Mouse (Mus musculus): ENCODE measurements around the gene Uqcrfs1.

Uqcrfs1 gene

GRCm38 (mm10) chr13:30544856-30545604 is at the start of gene Uqcrfs1:
Uqcrfs1 (minus strand) TSS chr13:30545362.
- peak; percentile 97 for DNase-seq (ENCODE audit: low spot score)

GRCm38 (mm10) chr13:30585786-30586185 is 40.6 kb upstream of the Uqcrfs1 start:
- no peak for DNase-seq (ENCODE audit: low spot score)

GRCm38 (mm10) chr13:30582541-30582940 is 37.4 kb upstream of the Uqcrfs1 start:
- no peak for DNase-seq (ENCODE audit: low spot score)

GRCm38 (mm10) chr13:30578806-30579205 is 33.6 kb upstream of the Uqcrfs1 start:
- DNase-seq (ENCODE audit: low spot score) = no peak

GRCm38 (mm10) chr13:30576819-30577218 is 31.7 kb upstream of the Uqcrfs1 start:
- DNase-seq (ENCODE audit: low spot score) = no peak

GRCm38 (mm10) chr13:30572971-30573370 is 27.8 kb upstream of the Uqcrfs1 start:
- DNase-seq (ENCODE audit: low spot score) = no peak

- no peak for DNase-seq (ENCODE audit: low spot score)
Observed at GRCm38 (mm10) chr13:30570182-30570581, 25.0 kb upstream of the Uqcrfs1 start.

GRCm38 (mm10) chr13:30567571-30567970 is 22.4 kb upstream of the Uqcrfs1 start:
- DNase-seq (ENCODE audit: low spot score) = no peak

- DNase-seq (ENCODE audit: low spot score) = peak; percentile 58
Observed at GRCm38 (mm10) chr13:30566767-30567166, 21.6 kb upstream of the Uqcrfs1 start.

GRCm38 (mm10) chr13:30560603-30561002 is 15.4 kb upstream of the Uqcrfs1 start:
- no peak for DNase-seq (ENCODE audit: low spot score)

- DNase-seq (ENCODE audit: low spot score) = no peak
Observed at GRCm38 (mm10) chr13:30560052-30560451, 14.9 kb upstream of the Uqcrfs1 start.

- DNase-seq (ENCODE audit: low spot score) = no peak
Observed at GRCm38 (mm10) chr13:30557751-30558150, 12.6 kb upstream of the Uqcrfs1 start.

GRCm38 (mm10) chr13:30553051-30553587 is 8.0 kb upstream of the Uqcrfs1 start:
- DNase-seq (ENCODE audit: low spot score) = no peak

GRCm38 (mm10) chr13:30549339-30549738 is 4.2 kb upstream of the Uqcrfs1 start:
- DNase-seq (ENCODE audit: low spot score) = no peak

- peak; percentile 92 for DNase-seq (ENCODE audit: low spot score)
Observed at GRCm38 (mm10) chr13:30548835-30549234, 3.7 kb upstream of the Uqcrfs1 start.

GRCm38 (mm10) chr13:30530761-30531160 is 14.4 kb downstream of the Uqcrfs1 start:
- peak; percentile 91 for DNase-seq (ENCODE audit: low spot score)

- no peak for DNase-seq (ENCODE audit: low spot score)
Observed at GRCm38 (mm10) chr13:30524961-30525360, 20.2 kb downstream of the Uqcrfs1 start.

- no peak for DNase-seq (ENCODE audit: low spot score)
Observed at GRCm38 (mm10) chr13:30523971-30524370, 21.2 kb downstream of the Uqcrfs1 start.

GRCm38 (mm10) chr13:30523246-30523891 is 21.8 kb downstream of the Uqcrfs1 start:
- no peak for DNase-seq (ENCODE audit: low spot score)

GRCm38 (mm10) chr13:30521282-30521902 is 23.8 kb downstream of the Uqcrfs1 start:
- DNase-seq (ENCODE audit: low spot score) = no peak

- no peak for DNase-seq (ENCODE audit: low spot score)
Observed at GRCm38 (mm10) chr13:30518191-30518590, 27.0 kb downstream of the Uqcrfs1 start.

GRCm38 (mm10) chr13:30507651-30508050 is 37.5 kb downstream of the Uqcrfs1 start:
- no peak for DNase-seq (ENCODE audit: low spot score)

Measured in embryo, embryonic 10.5 days (tissue).